Mouse (Mus musculus) liver, postnatal 0 days (tissue): Measurements from ENCODE around the gene Asb17. TPM values are rescaled to one million over a fixed set of nuclear protein-coding genes. Genes with fewer than 3 reads are reported as not detected.

Experiments used
- ATAC-seq: fragments of 200-750 bp; cut with Nextera tagmentation; 2 replicates; pipeline ENCODE4 v1.8.0; 2017; ENCODE audit warnings: mild to moderate bottlenecking, moderate library complexity
- DNase-seq: peaks from one replicate; pipeline ENCODE4 v3.0.0-alpha.2; 2016
- H3K27ac ChIP-seq: fragments of 300-500 bp; sonication (generic); 2 replicates; pipeline ENCODE4 v1.5.1; 2014; ENCODE audit warnings: antibody characterized with exemption, moderate library complexity, mild to moderate bottlenecking, low read depth
- H3K27me3 ChIP-seq: fragments of 300-500 bp; sonication (generic); 2 replicates; pipeline ENCODE4 v1.6.1; 2014; ENCODE audit warnings: low read length, control low read depth, mixed read lengths; ENCODE audit not compliant: insufficient read depth
- H3K36me3 ChIP-seq: fragments of 300-500 bp; sonication (generic); replicated peaks from 2 replicates; pipeline ENCODE4 v1.6.1; 2014; ENCODE audit warnings: mild to moderate bottlenecking, control low read depth, low read length, moderate library complexity, mixed read lengths; ENCODE audit not compliant: insufficient read depth
- H3K4me1 ChIP-seq: fragments of 300-500 bp; sonication (generic); 2 replicates; pipeline ENCODE4 v1.6.1; 2014; ENCODE audit warnings: antibody characterized with exemption, mild to moderate bottlenecking, control low read depth; ENCODE audit not compliant: insufficient read depth
- H3K4me2 ChIP-seq: fragments of 300-500 bp; sonication (generic); 2 replicates; pipeline ENCODE4 v1.6.1; 2014; ENCODE audit warnings: low read depth, mild to moderate bottlenecking, low read length, moderate library complexity, mixed read lengths
- H3K4me3 ChIP-seq: fragments of 300-500 bp; sonication (generic); 2 replicates; pipeline ENCODE4 v1.5.1; 2014; ENCODE audit warnings: low read depth, low read length
- H3K9ac ChIP-seq: fragments of 300-500 bp; sonication (generic); replicated peaks from 2 replicates; pipeline ENCODE4 v1.6.1; 2014; ENCODE audit warnings: mild to moderate bottlenecking, moderate library complexity
- H3K9me3 ChIP-seq: fragments of 300-500 bp; sonication (generic); 2 replicates; pipeline ENCODE4 v1.6.1; 2016; ENCODE audit warnings: mild to moderate bottlenecking, control low read depth, low read length, mixed read lengths
- CTCF ChIP-seq: sonication (generic); IDR thresholded peaks from 2 replicates; pipeline ENCODE4 v1.5.1; 2016; ENCODE audit warnings: antibody characterized with exemption, low read depth
- EP300 ChIP-seq: IDR thresholded peaks from 2 replicates; pipeline ENCODE4 v1.6.1; 2016; ENCODE audit warnings: antibody characterized with exemption, low read depth, mild to moderate bottlenecking
- WGBS: fragments of 180-500 bp; shearing (Covaris S2); extraction: QIAGEN DNeasy Blood & Tissue Kit; methylation state at CpG from one replicate; pipeline ENCODE4 v1.1.7; 2014; ENCODE audit not compliant: insufficient replicate concordance; 5-methylcytosine and 5-hydroxymethylcytosine counted together
- polyA plus RNA-seq: library from polyadenylated mRNA; unstranded; fragments of >200 nt; fragmentation: Nextera tagmentation; extraction: Ambion mirVana; gene quantifications from 2 replicates; pipeline ENCODE4 v1.2.1, GENCODE M21; 2015

Asb17 gene
- polyA plus RNA-seq, 1 experiment from 2014 or later: 0.66 TPM

DNA sequence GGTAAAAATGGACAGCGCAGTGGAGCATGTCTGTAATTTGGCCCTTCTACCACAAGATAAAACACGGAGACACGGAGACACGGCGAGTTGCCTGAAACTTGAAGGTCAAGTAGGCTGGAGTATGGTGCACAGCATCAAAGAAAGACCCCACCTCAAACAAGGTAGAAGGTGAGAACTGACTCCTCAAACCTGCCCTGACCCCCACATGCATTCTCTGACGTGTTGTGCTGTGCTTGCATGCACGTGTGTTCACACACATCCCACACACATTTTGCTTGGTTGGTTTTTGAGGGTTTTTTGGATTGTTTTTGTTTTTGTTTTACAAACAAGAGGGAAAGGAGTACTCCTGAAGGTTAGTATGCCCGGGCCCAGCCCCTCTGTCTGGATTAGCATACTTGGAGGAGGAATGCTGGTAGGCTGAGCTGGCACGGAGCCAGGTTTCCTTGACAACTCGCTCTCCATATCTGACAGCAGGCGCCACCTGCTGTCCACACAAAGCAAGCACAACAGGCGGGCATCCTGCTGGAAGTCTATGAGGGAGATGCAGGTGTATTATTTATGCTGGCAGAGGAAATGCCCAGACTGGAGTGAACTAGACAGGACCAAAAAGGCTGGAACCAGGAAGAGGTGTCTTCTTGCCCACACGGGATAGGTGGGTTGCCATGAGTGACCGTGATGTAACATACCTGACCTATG, 37.8 kb upstream of the Asb17 start:
- Histone ChIP-seq H3K36me3 (no peaks in the 10 kb centered on the region), H3K4me3 (no peak overlapping the region), H3K9me3 (no peaks in the 10 kb centered on the region), H3K4me2 (no peak overlapping the region), H3K9ac (no peak overlapping the region), H3K27me3 (no peaks in the 10 kb centered on the region), H3K27ac (no peak overlapping the region), H3K4me1 (peaks cover 36% of the 10 kb centered on the region)
- 38% methylated on average over 14 of the region's 14 CpGs for WGBS
- DNase-seq (peak; percentile 91), ATAC-seq (peak; percentile 62)
- TF ChIP-seq EP300 (0 out of 2 replicates have a peak, but pooled peaks have one; percentile 14), CTCF (peak; percentile 99)

- H3K27ac ChIP-seq: peak overlapping the region; percentile 52
- no peak for TF ChIP-seq CTCF
- no peak for TF ChIP-seq EP300
- H3K27me3 ChIP-seq: no peaks in the 10 kb centered on the region
- WGBS: 75% methylated on average over 9 of the region's 9 CpGs
- H3K4me2 ChIP-seq: no peak overlapping the region
- no peak overlapping the region for H3K4me3 ChIP-seq
- DNase-seq (no peak), ATAC-seq (no peak; the same call in 1 of the 2 replicates)
- H3K4me1 ChIP-seq: peaks cover 33% of the 10 kb centered on the region
- no peaks in the 10 kb centered on the region for H3K36me3 ChIP-seq
- no peaks in the 10 kb centered on the region for H3K9me3 ChIP-seq
- H3K9ac ChIP-seq: no peak overlapping the region
Measured at GRCm38 (mm10) chr3:153806773-153807443, 37.1 kb upstream of the Asb17 start.

GRCm38 (mm10) chr3:153807444-153808149, 36.4 kb upstream of the Asb17 start:
- DNase-seq: no peak
- no peak overlapping the region for H3K4me3 ChIP-seq
- no peak for TF ChIP-seq CTCF
- no peak for TF ChIP-seq EP300
- no peak overlapping the region for H3K9ac ChIP-seq
- no peaks in the 10 kb centered on the region for H3K9me3 ChIP-seq
- H3K4me1 ChIP-seq: peaks cover 27% of the 10 kb centered on the region
- ATAC-seq: peak; percentile 80
- WGBS: 74% methylated on average over 9 of the region's 9 CpGs
- no peaks in the 10 kb centered on the region for H3K36me3 ChIP-seq
- H3K27me3 ChIP-seq: no peaks in the 10 kb centered on the region
- H3K27ac ChIP-seq: peak overlapping the region; percentile 52
- H3K4me2 ChIP-seq: peak overlapping the region; percentile 50

DNA sequence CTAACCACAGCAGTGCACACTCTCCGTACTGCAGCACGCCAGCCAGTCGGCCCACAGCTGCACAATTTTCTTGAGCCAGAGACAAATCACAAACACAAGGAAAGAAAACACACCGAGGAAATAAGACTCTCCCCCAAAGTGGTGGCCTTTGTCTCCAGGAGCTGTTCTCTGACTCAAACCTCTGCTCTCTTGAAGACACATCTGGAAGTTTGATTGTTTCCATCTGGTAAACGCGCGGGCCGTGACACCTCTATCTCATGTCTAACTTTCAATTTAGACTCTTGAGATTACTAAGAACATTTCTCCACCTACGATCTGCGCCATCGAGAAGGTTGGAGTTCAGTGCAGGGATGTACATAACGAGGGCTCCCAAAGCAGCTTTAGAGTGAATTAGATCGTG, 35.6 kb upstream of the Asb17 start:
- H3K27ac ChIP-seq: no peak overlapping the region; the same call in 1 of the 2 replicates
- no peak overlapping the region for H3K9ac ChIP-seq
- TF ChIP-seq CTCF: no peak
- TF ChIP-seq EP300: no peak
- H3K4me1 ChIP-seq: peaks cover 25% of the 10 kb centered on the region
- H3K9me3 ChIP-seq: no peaks in the 10 kb centered on the region
- no peak for DNase-seq
- WGBS: 82% methylated on average over 13 of the region's 13 CpGs
- ATAC-seq: no peak
- H3K4me3 ChIP-seq: no peak overlapping the region
- no peaks in the 10 kb centered on the region for H3K27me3 ChIP-seq
- peak overlapping the region; percentile 50; the same call in 1 of the 2 replicates for H3K4me2 ChIP-seq
- no peaks in the 10 kb centered on the region for H3K36me3 ChIP-seq

GRCm38 (mm10) chr3:153814026-153814425, 30.0 kb upstream of the Asb17 start:
- Histone ChIP-seq H3K9ac (no peak overlapping the region), H3K4me1 (no peaks in the 10 kb centered on the region), H3K27me3 (no peaks in the 10 kb centered on the region), H3K4me2 (no peak overlapping the region), H3K36me3 (no peaks in the 10 kb centered on the region), H3K9me3 (no peaks in the 10 kb centered on the region), H3K27ac (no peak overlapping the region), H3K4me3 (no peak overlapping the region)
- no peak for TF ChIP-seq CTCF
- no peak for TF ChIP-seq EP300
- ATAC-seq (no peak), DNase-seq (no peak)
- WGBS: 77% methylated on average over 8 of the region's 8 CpGs

GRCm38 (mm10) chr3:153817376-153817890, 26.6 kb upstream of the Asb17 start:
- no peak overlapping the region for H3K27ac ChIP-seq
- no peak overlapping the region for H3K4me2 ChIP-seq
- no peaks in the 10 kb centered on the region for H3K4me1 ChIP-seq
- no peak overlapping the region for H3K4me3 ChIP-seq
- H3K27me3 ChIP-seq: no peaks in the 10 kb centered on the region
- H3K9ac ChIP-seq: no peak overlapping the region
- ATAC-seq (no peak), DNase-seq (no peak)
- WGBS: 81% methylated on average over 9 of the region's 9 CpGs
- H3K36me3 ChIP-seq: no peaks in the 10 kb centered on the region
- no peak for TF ChIP-seq EP300
- no peaks in the 10 kb centered on the region for H3K9me3 ChIP-seq
